Mouse (Mus musculus) layer of hippocampus, adult 8-10 months (tissue): ENCODE data around the gene Ankub1. TPM values are rescaled to one million over a fixed set of nuclear protein-coding genes. Genes with fewer than 3 reads are reported as not detected.

ENCODE experiments used
- DNase-seq, 2 experiments: peaks; one replicate each; pipeline ENCODE4 v3.0.0; 2022; ENCODE audit warnings: low spot score in 2 of 2
- total RNA-seq, 4 experiments: library from RNA; stranded (reverse); gene quantifications; 2 replicates each; pipeline ENCODE4 v1.2.4; 2022

Ankub1 gene
- 1 to 10 TPM; 1.9 to 4.3 (median 3.4) TPM for total RNA-seq

DNA sequence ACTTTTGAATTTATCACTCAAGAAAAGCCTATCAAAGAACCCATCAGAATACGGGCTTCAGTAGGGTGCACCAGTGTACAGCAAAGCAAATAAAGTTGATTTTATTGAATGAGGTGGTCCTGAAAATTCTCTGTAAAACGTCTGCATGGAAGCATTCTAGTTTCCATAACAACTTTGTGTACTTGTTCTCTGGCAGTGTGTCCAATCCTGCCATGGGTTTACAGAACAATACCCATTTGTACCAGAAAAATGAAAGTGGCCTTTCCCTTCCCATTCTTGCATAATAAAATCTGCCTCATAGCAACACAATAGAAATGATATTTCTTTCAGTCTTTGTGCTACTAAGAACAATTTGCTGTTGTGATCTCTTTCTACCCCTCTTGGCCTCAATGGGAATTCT, at the start of gene Ankub1:
Gene Ankub1, minus strand, starts transcription at position 81 of the 400 bp plus-strand sequence.
- DNase-seq, result peak in 1 of 2 experiments; percentile 18

- no peak for DNase-seq
Observed at GRCm38 (mm10) chr3:57739830-57740229, 47.2 kb upstream of the Ankub1 start.

- no peak for DNase-seq
Observed at GRCm38 (mm10) chr3:57736419-57737095, 44.0 kb upstream of the Ankub1 start.

GRCm38 (mm10) chr3:57735511-57736370, 43.1 kb upstream of the Ankub1 start, which contains the start of gene Rnf13:
Gene Rnf13 (plus strand): TSS chr3:57736062.
- DNase-seq, result peak; percentile 98

- DNase-seq, result no peak
Observed at GRCm38 (mm10) chr3:57732206-57732915, 39.8 kb upstream of the Ankub1 start.

- no peak for DNase-seq
Observed at GRCm38 (mm10) chr3:57714151-57714550, 21.6 kb upstream of the Ankub1 start.

- no peak for DNase-seq
Observed at GRCm38 (mm10) chr3:57696779-57697178, 4.2 kb upstream of the Ankub1 start.

DNA sequence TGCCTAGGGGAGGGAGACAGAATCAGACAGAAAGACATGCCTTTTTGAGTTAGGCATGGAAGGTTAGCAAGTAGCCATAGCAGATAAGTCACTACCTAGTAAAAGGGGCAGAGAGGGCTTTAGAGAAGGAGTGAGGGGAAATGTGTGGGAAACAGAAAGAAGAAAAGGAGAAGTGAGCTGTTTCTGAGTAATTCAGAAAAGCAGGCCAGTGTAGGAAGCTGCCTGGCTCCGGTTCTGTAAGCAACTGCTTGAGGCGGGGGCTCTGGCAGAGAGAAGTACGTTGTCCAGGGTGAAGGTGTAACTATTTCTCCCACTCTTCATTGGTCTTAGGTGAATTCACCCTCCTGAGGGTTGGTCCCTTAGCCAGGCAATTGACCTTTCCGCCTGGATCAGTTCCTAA, 3.6 kb upstream of the Ankub1 start:
- no peak for DNase-seq

DNA sequence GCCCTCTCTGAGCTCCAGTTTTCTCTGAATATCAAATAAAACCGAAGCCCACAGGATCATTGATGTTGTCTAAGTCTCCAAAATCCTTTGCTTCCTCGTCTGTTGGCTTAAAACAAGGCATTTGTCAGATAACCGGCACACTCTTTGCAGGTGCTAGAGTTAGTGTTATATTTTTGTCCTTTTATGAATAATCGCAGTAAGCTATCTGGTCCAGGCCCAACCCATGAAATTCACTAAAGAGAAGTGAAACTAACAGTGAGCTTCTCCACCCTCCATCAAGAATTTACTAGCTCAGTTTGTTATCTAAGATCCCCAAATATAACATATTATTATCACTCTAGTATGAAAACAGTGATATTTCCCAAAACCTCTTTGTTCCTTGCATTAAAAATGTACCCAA, 827 bp downstream of the Ankub1 start:
- DNase-seq, result no peak

- peak; percentile 48 to 59 for DNase-seq
Observed at GRCm38 (mm10) chr3:57677786-57678185, 14.8 kb downstream of the Ankub1 start.

DNA sequence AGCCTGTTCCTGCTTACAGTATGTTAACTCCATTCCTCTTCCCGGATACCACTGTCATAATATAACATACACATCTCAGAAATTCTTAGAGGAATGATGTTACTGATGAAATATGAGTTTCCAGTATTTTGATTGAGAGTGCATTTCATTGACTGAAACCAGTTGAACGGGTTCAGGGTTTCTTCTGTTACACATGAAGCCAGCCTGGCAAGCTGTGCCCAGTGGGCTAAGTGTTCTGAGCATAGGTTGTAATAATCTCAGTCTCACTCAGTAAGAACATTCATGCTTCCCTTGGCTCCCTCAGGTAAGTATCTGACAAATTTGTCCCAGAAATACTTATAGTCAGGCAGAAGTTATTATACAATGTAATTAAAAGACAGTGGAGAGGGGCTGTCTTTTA, 18.5 kb downstream of the Ankub1 start:
- no peak for DNase-seq

DNA sequence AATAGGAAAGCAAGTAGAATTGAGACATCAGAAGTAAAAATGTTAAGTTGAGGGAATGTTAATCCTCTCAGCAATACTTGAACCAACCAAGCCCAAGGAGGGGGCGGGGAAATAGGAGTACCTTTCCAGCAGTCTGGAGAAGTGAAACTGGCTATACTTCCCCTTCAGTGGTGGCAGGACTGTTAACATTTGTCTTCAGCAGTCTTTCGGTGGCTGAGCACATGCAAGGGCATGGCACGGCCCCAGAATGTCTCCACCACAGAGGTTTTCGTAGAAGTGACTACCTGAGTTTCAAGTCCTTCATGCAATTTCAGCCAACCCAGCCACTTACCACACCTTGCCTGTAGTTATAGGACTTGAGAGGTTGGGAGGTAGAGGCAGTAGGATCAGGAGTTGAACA, 19.0 kb downstream of the Ankub1 start:
- no peak for DNase-seq

- peak; percentile 60 to 84 for DNase-seq
Observed at GRCm38 (mm10) chr3:57667054-57667723, 25.4 kb downstream of the Ankub1 start.

DNA sequence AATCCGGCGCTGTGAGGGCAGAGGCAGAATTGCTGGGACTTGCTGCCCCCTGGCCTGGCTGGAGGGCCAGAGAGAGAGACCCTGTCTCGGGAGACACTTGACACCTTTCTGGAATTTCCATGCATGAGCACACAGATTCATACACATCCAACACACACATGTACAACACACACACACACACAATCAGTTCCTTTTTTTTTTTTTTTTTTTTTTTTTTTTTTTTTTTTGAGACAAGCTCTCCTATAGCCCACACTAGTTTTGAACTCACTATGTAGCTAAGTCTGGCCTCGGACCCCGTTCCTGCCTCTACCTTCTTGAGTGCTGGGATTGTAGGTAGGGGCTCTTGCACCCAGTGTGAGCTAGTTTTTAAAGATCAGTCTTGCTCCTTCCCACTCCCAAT, 26.7 kb downstream of the Ankub1 start:
- no peak for DNase-seq

- DNase-seq, result no peak
Observed at GRCm38 (mm10) chr3:57664682-57665081, 27.9 kb downstream of the Ankub1 start.

DNA sequence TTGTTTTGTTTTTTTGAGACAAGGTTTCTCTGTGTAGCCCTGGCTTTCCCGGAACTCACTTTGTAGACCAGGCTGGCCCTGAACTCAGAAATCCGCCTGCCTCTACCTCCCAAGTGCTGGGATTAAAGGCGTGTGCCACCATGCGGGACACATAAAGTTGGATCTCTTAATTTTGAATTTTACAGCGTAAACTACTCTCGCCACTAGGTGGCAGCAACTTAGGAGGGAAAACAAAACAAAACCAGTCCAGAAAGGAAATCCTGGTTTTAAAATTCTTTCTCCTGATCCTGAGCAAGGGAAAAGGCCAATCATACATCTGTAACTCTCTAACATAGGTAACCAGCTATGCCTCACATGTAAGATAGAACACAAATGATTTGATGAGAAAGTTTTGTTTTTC, 28.9 kb downstream of the Ankub1 start:
- DNase-seq, result peak in 1 of 2 experiments; percentile 21

- no peak for DNase-seq
Observed at GRCm38 (mm10) chr3:57658608-57659007, 34.0 kb downstream of the Ankub1 start.

DNA sequence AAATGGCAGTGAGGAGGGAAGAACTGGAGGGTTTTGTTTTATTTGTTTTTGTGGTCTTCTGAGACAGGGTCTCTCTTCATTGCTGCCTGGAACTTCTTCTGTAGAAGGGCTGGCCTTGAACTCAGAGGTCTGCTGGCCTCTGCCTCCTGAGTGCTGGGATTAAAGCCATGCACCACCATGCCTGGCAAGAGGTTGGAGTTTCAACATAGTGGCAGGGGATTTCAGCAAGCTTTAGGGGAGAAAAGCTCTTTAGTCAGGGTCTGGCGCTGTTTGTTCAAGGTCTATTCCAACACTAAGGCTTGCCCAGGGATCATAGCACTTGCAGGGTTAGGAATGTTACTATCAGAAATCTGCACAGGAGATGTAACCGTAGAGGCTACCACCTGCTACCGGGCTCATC, 39.0 kb downstream of the Ankub1 start:
- DNase-seq, result no peak

- DNase-seq, result no peak
Observed at GRCm38 (mm10) chr3:57652485-57652884, 40.1 kb downstream of the Ankub1 start.

DNA sequence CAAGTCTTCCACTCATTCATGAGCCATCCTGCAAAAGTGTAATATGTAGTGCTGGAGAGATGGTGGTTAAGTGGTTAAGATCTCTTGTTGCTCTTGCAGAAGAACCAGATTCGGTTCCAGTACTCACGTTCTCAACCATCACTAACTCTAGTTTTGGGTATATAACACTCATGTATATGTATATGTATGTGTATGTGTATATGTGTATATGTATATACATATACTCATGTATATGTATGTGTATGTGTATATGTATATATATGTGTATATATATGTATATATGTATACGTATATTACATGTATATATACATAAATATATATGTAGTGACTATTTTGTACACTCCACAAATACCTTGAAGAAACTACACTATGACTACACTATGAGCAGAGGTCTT, 40.7 kb downstream of the Ankub1 start:
- DNase-seq, result no peak

DNA sequence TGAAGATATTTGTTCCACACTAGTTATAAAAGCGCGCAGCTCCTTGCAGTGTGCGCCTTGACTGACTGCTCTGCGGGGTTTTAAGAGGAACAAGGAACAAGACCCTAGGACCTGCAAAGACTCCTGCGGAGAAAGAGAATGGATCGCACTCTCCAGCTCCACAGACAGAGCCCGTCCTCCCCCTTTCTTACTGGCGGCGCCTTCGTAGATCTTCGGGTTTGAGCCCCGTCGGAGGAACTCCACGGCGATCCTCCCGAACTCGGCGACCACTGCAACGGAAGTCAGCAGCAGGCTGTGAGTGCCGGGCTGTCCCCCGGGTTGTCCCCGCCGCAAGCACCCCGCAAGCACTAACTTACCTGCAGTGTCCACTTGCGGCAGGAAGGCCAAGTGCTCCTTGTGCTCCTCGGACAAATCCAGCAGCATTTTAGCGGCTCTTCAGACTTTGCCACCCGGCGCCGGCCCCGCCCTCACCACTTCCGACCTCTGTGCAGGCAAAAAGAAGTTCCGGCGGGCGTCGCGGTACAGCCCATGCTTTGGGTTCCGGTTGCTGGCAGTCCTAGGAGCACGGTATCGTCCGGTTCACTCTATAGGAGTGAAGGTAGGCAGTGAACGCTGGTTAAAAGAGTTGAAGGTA, 41.3 kb downstream of the Ankub1 start, which contains the start of gene Commd2:
Gene Commd2, minus strand, starts transcription at position 485 of the 634 bp plus-strand sequence.
- peak; percentile 73 to 89 for DNase-seq
